In the genomic region with DNA sequence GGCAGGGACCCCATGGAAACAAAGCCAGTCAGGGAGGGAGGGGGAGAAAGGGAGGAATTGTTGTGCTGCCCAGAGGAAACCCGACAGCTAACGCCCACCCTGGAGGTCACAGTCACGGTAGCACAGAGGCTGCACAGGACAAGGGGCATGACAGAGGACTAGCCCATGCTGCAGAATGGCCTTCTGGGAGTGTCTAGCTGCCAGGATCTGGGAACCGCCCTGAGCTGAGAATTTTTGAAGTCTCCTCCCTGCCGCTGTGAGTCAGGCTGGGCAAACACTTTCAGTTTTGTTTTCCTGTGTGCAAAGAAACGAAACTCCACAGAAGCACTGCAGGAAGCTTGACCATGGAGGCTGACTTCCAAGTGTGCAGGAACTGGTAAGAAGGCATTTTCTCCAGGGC, we compare ENCODE assay signal across 8 mouse cellular contexts. TPM values are rescaled to one million over a fixed set of nuclear protein-coding genes. Genes with fewer than 3 reads are reported as not detected.
DNase-seq lines count a peak whose midpoint lies in the region; ATAC-seq and TF ChIP-seq lines count a peak whose summit lies in the region.

A gene (plus strand): TSS at position 296 of the 400 bp plus-strand sequence.

- in situ Hi-C loops in ES-E14 (cut with MboI; ENCODE audit: low sequenced_read_pairs in 2 of 2, unreplicated experiment in 2 of 2) = no loop called here

- H3K4me3 ChIP-seq in ES-E14 (ENCODE audit: insufficient read depth in 1 of 2, low read depth in 1 of 2, low read length in 2 of 2, poor library complexity in 1 of 2, severe bottlenecking in 1 of 2) = peak within 1 kb of the TSS; percentile 8 to 14; a peak in 3 of 4 replicates
- H3K4me3 ChIP-seq in heart, embryonic 16.5 days (ENCODE audit: low read length) = peak within 1 kb of the TSS; percentile 50
- no peak within 1 kb of the TSS for H3K4me3 ChIP-seq in forebrain, embryonic 16.5 days (replicated peaks; ENCODE audit: low read length)

- DNase-seq in B cell, adult 2 months = peak; percentile 56 to 60
- peak; percentile 61 for DNase-seq in ES-E14 (ENCODE audit: low read depth, low spot score)
- peak; percentile 2 for DNase-seq in embryo, embryonic 9.5 days (ENCODE audit: extremely low spot score)
- DNase-seq in kidney, postnatal 25 days = peak; percentile 69 to 83
- DNase-seq in mesoderm, embryonic 11.5 days (ENCODE audit: low read depth, low spot score) = peak; percentile 6
- DNase-seq in testis, postnatal 10 days (ENCODE audit: low spot score) = peak; percentile 57

- H3K4me2 ChIP-seq in heart, embryonic 16.5 days (ENCODE audit: low read depth, low read length) = peak within 1 kb of the TSS; percentile 68
- H3K4me2 ChIP-seq in forebrain, embryonic 16.5 days (ENCODE audit: low read length) = no peak within 1 kb of the TSS

- H3K27me3 ChIP-seq in heart, embryonic 16.5 days (ENCODE audit: control insufficient read depth, insufficient read depth, low read length) = no peaks in the 10 kb centered on the region
- no peaks in the 10 kb centered on the region for H3K27me3 ChIP-seq in forebrain, embryonic 16.5 days (replicated peaks; ENCODE audit: control insufficient read depth, insufficient read depth, low read length)

- ATAC-seq in heart, embryonic 16.5 days (replicated peaks; ENCODE audit: extremely low read depth, insufficient read depth, low FRiP score) = peak; percentile 75
- no peak for ATAC-seq in forebrain, embryonic 16.5 days

- peaks cover 0 to 11% of the 10 kb centered on the region in 2 experiments; a peak in 3 of 4 replicates for H3K4me1 ChIP-seq in ES-E14 (ENCODE audit: control insufficient read depth in 2 of 2, insufficient read depth in 2 of 2, low read length in 2 of 2, poor library complexity in 1 of 2)
- H3K4me1 ChIP-seq in heart, embryonic 16.5 days (ENCODE audit: control insufficient read depth, insufficient read depth, low read length) = peaks cover 7% of the 10 kb centered on the region; the same call in 1 of the 2 replicates
- no peaks in the 10 kb centered on the region for H3K4me1 ChIP-seq in forebrain, embryonic 16.5 days (replicated peaks; ENCODE audit: control insufficient read depth, insufficient read depth, low read length)

- no peak within 1 kb of the TSS for H3K27ac ChIP-seq in ES-E14 (ENCODE audit: insufficient read depth, low read depth, low read length, poor library complexity, severe bottlenecking)
- peak within 1 kb of the TSS; percentile 72 for H3K27ac ChIP-seq in heart, embryonic 16.5 days (ENCODE audit: low read length)
- no peak within 1 kb of the TSS for H3K27ac ChIP-seq in forebrain, embryonic 16.5 days (ENCODE audit: low read length)

- H3K36me3 ChIP-seq in ES-E14 (ENCODE audit: control insufficient read depth, insufficient read depth, low read length, poor library complexity, severe bottlenecking) = no peaks in the 10 kb centered on the region
- no peaks in the 10 kb centered on the region for H3K36me3 ChIP-seq in heart, embryonic 16.5 days (ENCODE audit: control insufficient read depth, insufficient read depth)
- no peaks in the 10 kb centered on the region for H3K36me3 ChIP-seq in forebrain, embryonic 16.5 days (ENCODE audit: control insufficient read depth, insufficient read depth)

- no peak within 1 kb of the TSS for H3K9ac ChIP-seq in ES-E14 (ENCODE audit: insufficient read depth, low read depth, low read length, poor library complexity, severe bottlenecking)
- H3K9ac ChIP-seq in heart, embryonic 16.5 days (ENCODE audit: low read length) = peak within 1 kb of the TSS; percentile 64
- no peak within 1 kb of the TSS for H3K9ac ChIP-seq in forebrain, embryonic 16.5 days (replicated peaks; ENCODE audit: low read depth, low read length)

- H3K9me3 ChIP-seq in ES-E14 (ENCODE audit: control insufficient read depth, insufficient read depth, low read depth, low read length) = no peaks in the 10 kb centered on the region
- H3K9me3 ChIP-seq in heart, embryonic 16.5 days (replicated peaks; ENCODE audit: control insufficient read depth, low read length) = no peaks in the 10 kb centered on the region
- H3K9me3 ChIP-seq in forebrain, embryonic 16.5 days (ENCODE audit: control insufficient read depth, low read length) = no peaks in the 10 kb centered on the region

- 7% methylated on average over 6 of the region's 6 CpGs for WGBS in heart, embryonic 16.5 days
- WGBS in forebrain, embryonic 16.5 days = 35% methylated on average over 6 of the region's 6 CpGs

TF ChIP-seq in ES-E14, 5 proteins besides CTCF, POLR2A, EP300 and RAD21:
- TF ChIP-seq HCFC1 (IDR thresholded peaks at IDR 0.05; ENCODE audit: borderline replicate concordance, insufficient read depth, low read length) (no peak), ZNF384 (IDR thresholded peaks at IDR 0.05; ENCODE audit: low read depth, low read length) (no peak), CHD2 (IDR thresholded peaks at IDR 0.05; ENCODE audit: low read depth, low read length) (no peak), MAFK (IDR thresholded peaks at IDR 0.05; ENCODE audit: insufficient read depth, low read depth, low read length) (no peak)

RNA-seq across cellular contexts. Expression of the gene that starts here (rescaled TPM):
- total RNA-seq in ES-E14 (2012; rRNA removed) = 7.5 and 7.6 TPM in 2 replicates
- polyA plus RNA-seq in heart, embryonic 16.5 days (2015; fragmentation: Nextera tagmentation; extraction: Ambion mirVana) = 8.5 and 14.4 TPM in 2 replicates
- 1.2 and 1.7 TPM in 2 replicates for polyA plus RNA-seq in forebrain, embryonic 16.5 days (2015; fragmentation: Nextera tagmentation; extraction: Ambion mirVana)

Comparison
In these comparisons a context has a peak if more than half of its experiments do, and no peak if none do; other contexts are left out.
1. DNase-seq: peak in every context shown above with its lines; median percentile 76 in kidney, postnatal 25 days; 61 in ES-E14; 58 in B cell, adult 2 months; 57 in testis, postnatal 10 days; 6 in mesoderm, embryonic 11.5 days; 2 in embryo, embryonic 9.5 days.